Mouse (Mus musculus) layer of hippocampus, postnatal 10 days (tissue): ENCODE data around the gene Gm13272. TPM values are rescaled to one million over a fixed set of nuclear protein-coding genes. Genes with fewer than 3 reads are reported as not detected.
"Not testable (repeated sequence)": the region's sequence is repeated elsewhere in the genome, so short reads cannot be mapped to it uniquely, and the experiment has no call there.

Source experiments
- DNase-seq, 2 experiments: peaks; one replicate each; pipeline ENCODE4 v3.0.0; 2021; ENCODE audit warnings: low spot score in 2 of 2
- long read RNA-seq: library from polyadenylated mRNA; stranded (forward); transcript quantifications from one replicate; pipeline ENCODE4 v2.0.0, GENCODE M21; 2023
- total RNA-seq, 2 experiments: library from RNA; stranded (reverse); gene quantifications; 2 replicates each; pipeline ENCODE4 v1.2.3; 2021

The Gm13272 gene
- total RNA-seq, result not detected
- long read RNA-seq, result 0 reads

GRCm38 (mm10) chr4:88779550-88779949 lies at the start of gene Gm13272:
TSS of gene Gm13272 (plus strand) at chr4:88779850.
- not testable (repeated sequence) for DNase-seq

GRCm38 (mm10) chr4:88738480-88738879 lies 41.2 kb upstream of the Gm13272 start:
- DNase-seq, result peak; percentile 62 to 66

- no peak for DNase-seq
Measured at GRCm38 (mm10) chr4:88739036-88739435, 40.6 kb upstream of the Gm13272 start.

GRCm38 (mm10) chr4:88741426-88741825 lies 38.2 kb upstream of the Gm13272 start:
- no peak for DNase-seq

GRCm38 (mm10) chr4:88742771-88743371 lies 36.8 kb upstream of the Gm13272 start:
- no peak for DNase-seq

- no peak for DNase-seq
Measured at GRCm38 (mm10) chr4:88744207-88744606, 35.4 kb upstream of the Gm13272 start.

- no peak for DNase-seq
Measured at GRCm38 (mm10) chr4:88749926-88750325, 29.7 kb upstream of the Gm13272 start.

- DNase-seq, result peak; percentile 78 to 81
Measured at GRCm38 (mm10) chr4:88754818-88755340, 24.8 kb upstream of the Gm13272 start, which contains the start of gene Gm13271. TSS of gene Gm13271 (plus strand) at chr4:88754868.

GRCm38 (mm10) chr4:88756581-88757513 lies 22.8 kb upstream of the Gm13272 start:
- DNase-seq, result peak in 1 of 2 experiments; percentile 17

GRCm38 (mm10) chr4:88757628-88758031 lies 22.0 kb upstream of the Gm13272 start:
- peak; percentile 93 to 94 for DNase-seq

GRCm38 (mm10) chr4:88758751-88759150 lies 20.9 kb upstream of the Gm13272 start:
- not testable (repeated sequence) for DNase-seq

- peak; percentile 17 to 33 for DNase-seq
Measured at GRCm38 (mm10) chr4:88759610-88760268, 19.9 kb upstream of the Gm13272 start, which contains the start of gene Gm13283. TSS of gene Gm13283 (plus strand) at chr4:88760119.

- peak; percentile 45 to 66 for DNase-seq
Measured at GRCm38 (mm10) chr4:88760431-88760830, 19.2 kb upstream of the Gm13272 start.

GRCm38 (mm10) chr4:88761776-88762175 lies 17.9 kb upstream of the Gm13272 start:
- peak; percentile 73 to 83 for DNase-seq

- DNase-seq, result peak in 1 of 2 experiments; percentile 15
Measured at GRCm38 (mm10) chr4:88762341-88762740, 17.3 kb upstream of the Gm13272 start.

- DNase-seq, result peak in 1 of 2 experiments; percentile 16
Measured at GRCm38 (mm10) chr4:88763384-88764018, 16.1 kb upstream of the Gm13272 start.

- DNase-seq, result not testable (repeated sequence)
Measured at GRCm38 (mm10) chr4:88773534-88773933, 6.1 kb upstream of the Gm13272 start, which contains the start of gene Gm13290. TSS of gene Gm13290 (plus strand) at chr4:88773834.

GRCm38 (mm10) chr4:88776622-88777021 lies 3.0 kb upstream of the Gm13272 start, which contains the start of gene Gm13289:
TSS of gene Gm13289 (plus strand) at chr4:88776922.
- not testable (repeated sequence) for DNase-seq

GRCm38 (mm10) chr4:88780320-88780719 lies 670 bp downstream of the Gm13272 start:
- DNase-seq, result peak in 1 of 2 experiments; percentile 17

- DNase-seq, result not testable (repeated sequence)
Measured at GRCm38 (mm10) chr4:88781831-88782230, 2.2 kb downstream of the Gm13272 start, which contains the start of gene Ifnz. TSS of gene Ifnz (plus strand) at chr4:88782131.
